Mouse (Mus musculus) left cerebral cortex, adult 9 months (tissue): ENCODE data around the gene Actl6b.
A peak's percentile ranks its signal among the peaks of the same experiment; 100 is the strongest.
"Not testable (repeated sequence)": the region's sequence is repeated elsewhere in the genome, so short reads cannot be mapped to it uniquely, and the experiment has no call there.

Source experiments
- DNase-seq, 2 experiments: peaks; one replicate each; pipeline ENCODE4 v3.0.0; 2022; ENCODE audit warnings: low spot score in 2 of 2

The Actl6b gene

GRCm38 (mm10) chr5:137600619-137601364 lies 47.5 kb downstream of the Actl6b start, which contains the start of gene Mospd3:
TSS of gene Mospd3 (minus strand) at chr5:137601058.
- peak; percentile 91 to 97 for DNase-seq

DNA sequence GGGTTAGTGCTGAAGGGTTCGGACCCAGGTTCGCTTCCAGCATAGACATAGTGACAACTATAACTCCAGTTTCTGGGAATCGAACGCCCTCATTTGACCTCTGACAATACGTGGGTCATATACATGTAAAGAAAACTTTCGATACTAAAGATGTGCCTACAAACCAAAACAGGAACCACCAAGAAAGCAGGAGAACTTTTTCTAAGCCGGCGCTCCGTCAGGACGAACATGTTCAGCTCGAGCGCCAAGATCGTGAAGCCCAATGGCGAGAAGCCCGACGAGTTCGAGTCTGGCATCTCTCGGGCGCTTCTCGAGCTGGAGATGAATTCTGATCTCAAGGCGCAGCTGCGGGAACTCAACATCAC lies 48.0 kb downstream of the Actl6b start:
- DNase-seq = no peak

GRCm38 (mm10) chr5:137607860-137608653 lies 54.7 kb downstream of the Actl6b start:
- no peak for DNase-seq

DNA sequence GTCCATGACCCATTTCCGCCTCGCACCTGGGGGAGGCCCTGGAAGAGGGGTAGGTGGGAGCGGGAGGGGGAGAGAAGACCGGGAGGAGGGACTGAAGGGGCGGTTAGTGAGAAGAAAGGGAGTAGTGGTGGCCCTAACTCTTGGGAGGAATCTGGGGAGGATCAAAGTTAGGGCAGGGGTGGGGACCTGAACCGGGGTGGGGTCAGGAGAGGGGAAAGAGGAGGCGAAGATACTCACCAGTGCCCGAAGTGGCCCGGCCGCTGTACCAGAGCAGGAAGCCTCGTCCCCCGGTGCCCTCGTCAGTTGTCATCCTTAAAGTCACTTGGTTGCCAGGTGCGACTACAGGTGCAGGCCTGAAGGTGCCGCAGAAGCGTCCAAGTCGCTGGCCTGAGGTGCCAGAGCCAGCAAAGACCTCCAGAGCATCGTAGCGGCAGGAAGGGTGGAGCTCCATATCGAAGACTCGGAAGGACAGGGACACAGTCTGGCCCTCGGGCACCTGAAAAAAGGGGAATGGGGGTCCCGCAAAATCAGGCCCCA lies 55.4 kb downstream of the Actl6b start:
- no peak for DNase-seq

DNA sequence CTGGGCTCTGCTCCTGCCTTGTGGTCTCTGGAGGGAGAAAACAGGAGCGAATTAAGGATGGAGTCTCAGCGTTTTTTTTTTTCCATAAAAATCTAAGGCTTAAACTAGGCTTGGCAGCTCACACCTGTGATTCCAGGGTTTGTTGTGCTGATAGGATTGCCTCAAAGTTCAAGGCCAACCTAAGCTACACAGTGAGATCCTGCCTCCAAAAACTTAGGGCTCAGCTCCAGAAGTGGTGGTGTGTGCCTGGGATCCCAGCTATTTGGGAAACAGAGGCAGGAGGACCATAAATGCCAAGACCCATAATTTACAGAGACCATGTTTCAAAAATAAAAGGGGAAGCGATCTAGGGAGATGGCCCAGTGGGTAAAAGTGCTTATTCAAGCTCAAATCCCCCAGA lies 56.0 kb downstream of the Actl6b start:
- DNase-seq = no peak

DNA sequence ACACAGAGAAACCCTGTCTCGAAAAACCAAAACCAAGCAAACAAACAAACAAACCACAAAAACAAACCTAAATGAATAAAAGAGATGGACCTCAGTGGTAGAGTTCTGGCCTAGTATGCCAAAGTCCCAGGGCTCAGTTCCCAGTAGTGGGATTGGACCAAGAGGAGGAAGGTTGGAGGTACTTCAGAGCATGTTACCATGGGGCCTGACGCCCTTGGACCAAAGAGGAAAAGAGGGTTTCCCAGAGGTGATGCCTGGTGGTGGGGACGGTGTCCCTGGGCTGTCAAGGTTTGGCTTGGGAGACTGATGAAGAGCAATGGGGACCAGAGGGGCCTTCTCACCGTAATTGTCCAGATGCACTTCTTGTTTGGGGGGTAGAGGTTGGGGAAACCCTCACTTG lies 56.7 kb downstream of the Actl6b start:
- no peak for DNase-seq

GRCm38 (mm10) chr5:137610548-137611244 lies 57.4 kb downstream of the Actl6b start:
- no peak for DNase-seq

DNA sequence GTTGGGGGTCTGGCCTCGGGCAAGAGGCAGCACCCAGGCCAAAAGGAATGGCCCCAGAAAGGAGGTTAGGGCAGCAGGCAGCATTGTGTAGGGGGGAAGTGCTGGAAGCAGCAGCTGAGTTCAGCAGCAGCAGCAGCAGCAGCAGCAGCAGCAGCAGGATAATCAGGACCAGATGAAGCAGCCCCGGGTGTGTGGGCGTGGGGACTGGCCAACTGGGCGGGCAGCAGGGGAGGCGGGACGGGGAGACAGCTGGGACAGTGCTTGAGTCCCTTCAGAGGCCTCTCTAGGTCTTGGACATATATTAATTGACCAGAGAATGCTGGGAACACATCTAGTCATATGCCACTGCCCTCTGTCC lies 57.9 kb downstream of the Actl6b start:
- no peak for DNase-seq

DNA sequence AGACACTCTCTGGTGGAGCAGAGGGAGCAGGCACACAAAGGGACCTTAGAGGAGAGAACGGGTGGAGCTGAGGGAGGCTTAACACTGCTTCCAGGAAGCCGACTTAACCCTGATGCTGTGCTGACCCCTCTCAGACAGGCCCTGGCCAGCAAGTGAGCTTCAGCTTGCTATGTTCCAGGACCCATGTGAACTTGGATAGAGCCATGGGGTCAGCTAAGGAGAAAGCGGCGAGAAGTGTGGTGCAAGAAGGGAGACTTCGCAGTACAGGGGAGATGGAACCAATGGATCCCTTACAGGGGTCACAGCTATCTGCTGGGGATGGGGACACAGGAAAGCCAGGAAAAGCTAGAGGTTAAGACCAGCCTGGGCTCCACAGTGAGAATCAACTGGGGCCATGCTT lies 59.8 kb downstream of the Actl6b start:
- no peak for DNase-seq

DNA sequence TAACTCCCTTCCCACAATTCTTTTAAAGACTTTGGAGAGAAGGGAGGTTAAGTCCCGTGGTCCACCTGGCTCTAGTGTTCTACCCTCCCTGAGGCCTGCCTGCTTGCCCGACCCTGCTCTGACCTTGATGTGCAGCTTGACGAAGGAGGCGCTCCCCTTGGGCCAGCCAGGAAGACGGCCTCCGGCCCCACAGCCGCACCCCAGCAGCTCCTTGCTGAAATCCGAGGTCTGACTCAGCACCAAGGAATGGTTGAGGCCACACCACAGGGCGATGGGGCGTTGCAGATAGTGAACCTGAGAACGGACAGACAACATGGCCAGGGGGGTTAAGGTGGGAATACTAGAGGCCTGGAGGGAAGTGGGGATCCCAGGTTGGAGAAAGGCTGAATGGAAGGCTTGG lies 60.2 kb downstream of the Actl6b start, which contains the start of gene Pcolce:
Pcolce (minus strand) TSS at position 235 of the 400 bp plus-strand sequence.
- DNase-seq = no peak

- not testable (repeated sequence) for DNase-seq
Measured at GRCm38 (mm10) chr5:137614921-137615320, 61.6 kb downstream of the Actl6b start.

DNA sequence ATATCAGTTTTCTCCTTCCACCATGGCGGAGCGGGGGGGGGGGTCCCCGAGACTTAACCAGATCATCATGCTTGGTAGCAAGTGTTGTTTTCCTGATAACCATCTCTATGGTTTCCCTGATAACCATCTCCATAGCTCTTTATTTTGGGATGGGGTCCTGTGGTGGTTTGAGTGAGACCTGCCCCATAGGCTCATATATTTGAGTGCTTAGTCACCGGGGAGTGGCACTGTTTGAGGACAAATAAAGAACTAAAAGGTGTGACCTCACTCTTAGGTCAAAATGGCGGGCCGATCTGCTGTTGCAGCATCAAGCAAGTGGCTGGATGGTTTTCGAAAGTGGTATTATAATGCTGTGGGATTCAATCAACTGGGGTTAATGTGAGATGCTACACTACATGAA lies 62.0 kb downstream of the Actl6b start:
- DNase-seq = no peak
